Mouse (Mus musculus) heart, adult 2 months (tissue): ENCODE data around the gene Bloc1s2. TPM values are rescaled to one million over a fixed set of nuclear protein-coding genes. Genes with fewer than 3 reads are reported as not detected.
"Not testable (repeated sequence)": the region's sequence is repeated elsewhere in the genome, so short reads cannot be mapped to it uniquely, and the experiment has no call there.

ENCODE experiments used
- DNase-seq, 2 experiments: peaks; one replicate each; pipeline ENCODE4 v3.0.0; 2021
- H3K27ac ChIP-seq: fragments of 200-600 bp; 2 replicates; pipeline ENCODE4 v1.8.1; 2022
- H3K27me3 ChIP-seq: fragments of 200-500 bp; 2 replicates; pipeline ENCODE4 v1.6.1; 2012; ENCODE audit warnings: mild to moderate bottlenecking, low read length, inconsistent platforms, mixed read lengths; ENCODE audit not compliant: control insufficient read depth, insufficient read depth
- H3K36me3 ChIP-seq: fragments of 200-500 bp; 2 replicates; pipeline ENCODE4 v1.6.1; 2012; ENCODE audit warnings: low read length, inconsistent platforms; ENCODE audit not compliant: control insufficient read depth, insufficient read depth
- H3K4me1 ChIP-seq: fragments of 200-500 bp; 2 replicates; pipeline ENCODE4 v1.6.1; 2011; ENCODE audit warnings: low read length; ENCODE audit not compliant: control insufficient read depth, insufficient read depth
- H3K4me3 ChIP-seq: fragments of 200-600 bp; 2 replicates; pipeline ENCODE4 v1.8.1; 2022
- H3K79me2 ChIP-seq: fragments of 200-500 bp; replicated peaks from 2 replicates; pipeline ENCODE4 v1.6.1; 2012; ENCODE audit warnings: mild to moderate bottlenecking, inconsistent platforms, low read length, moderate library complexity, mixed read lengths; ENCODE audit not compliant: control insufficient read depth, insufficient read depth
- H3K9ac ChIP-seq: fragments of 200-500 bp; 2 replicates; pipeline ENCODE4 v1.6.1; 2012; ENCODE audit warnings: low read depth, mild to moderate bottlenecking, control low read depth, inconsistent platforms, low read length, mixed read lengths
- CTCF ChIP-seq: fragments of 200-600 bp; IDR thresholded peaks from 2 replicates; pipeline ENCODE4 v1.8.1; 2022; ENCODE audit warnings: antibody characterized with exemption, mild to moderate bottlenecking, moderate library complexity
- EP300 ChIP-seq: fragments of 200-500 bp; IDR thresholded peaks from 2 replicates; pipeline ENCODE4 v1.6.1; 2011; ENCODE audit warnings: low read depth, low read length, control low read depth; ENCODE audit not compliant: insufficient read depth
- POLR2A ChIP-seq: fragments of 200-500 bp; IDR thresholded peaks from 2 replicates; pipeline ENCODE4 v1.6.1; 2011; ENCODE audit warnings: mild to moderate bottlenecking, low read depth, low read length, control low read depth; ENCODE audit not compliant: insufficient read depth
- WGBS: fragments of 180-500 bp; shearing (Covaris S2); methylation state at CpG from one replicate; pipeline ENCODE4 v1.1.7; 2018; 5-methylcytosine and 5-hydroxymethylcytosine counted together
- intact Hi-C: fragments of 180-260 bp; cut with DNase I; formaldehyde crosslinking; loops from one replicate; pipeline ENCODE4 v1.15.1; 2025
- polyA plus RNA-seq: library from polyadenylated mRNA; depleted of rRNA; stranded (reverse); fragments of >200 nt; gene quantifications from 2 replicates; pipeline ENCODE4 v1.2.3, GENCODE M21; 2012
- total RNA-seq, 2 experiments: library from RNA; stranded (reverse); gene quantifications; 2 replicates each; pipeline ENCODE4 v1.2.3; 2021

Gene Bloc1s2
- total and polyA plus RNA-seq, 3 experiments: 14.7 to 16.6 (median 15.1) TPM

DNA sequence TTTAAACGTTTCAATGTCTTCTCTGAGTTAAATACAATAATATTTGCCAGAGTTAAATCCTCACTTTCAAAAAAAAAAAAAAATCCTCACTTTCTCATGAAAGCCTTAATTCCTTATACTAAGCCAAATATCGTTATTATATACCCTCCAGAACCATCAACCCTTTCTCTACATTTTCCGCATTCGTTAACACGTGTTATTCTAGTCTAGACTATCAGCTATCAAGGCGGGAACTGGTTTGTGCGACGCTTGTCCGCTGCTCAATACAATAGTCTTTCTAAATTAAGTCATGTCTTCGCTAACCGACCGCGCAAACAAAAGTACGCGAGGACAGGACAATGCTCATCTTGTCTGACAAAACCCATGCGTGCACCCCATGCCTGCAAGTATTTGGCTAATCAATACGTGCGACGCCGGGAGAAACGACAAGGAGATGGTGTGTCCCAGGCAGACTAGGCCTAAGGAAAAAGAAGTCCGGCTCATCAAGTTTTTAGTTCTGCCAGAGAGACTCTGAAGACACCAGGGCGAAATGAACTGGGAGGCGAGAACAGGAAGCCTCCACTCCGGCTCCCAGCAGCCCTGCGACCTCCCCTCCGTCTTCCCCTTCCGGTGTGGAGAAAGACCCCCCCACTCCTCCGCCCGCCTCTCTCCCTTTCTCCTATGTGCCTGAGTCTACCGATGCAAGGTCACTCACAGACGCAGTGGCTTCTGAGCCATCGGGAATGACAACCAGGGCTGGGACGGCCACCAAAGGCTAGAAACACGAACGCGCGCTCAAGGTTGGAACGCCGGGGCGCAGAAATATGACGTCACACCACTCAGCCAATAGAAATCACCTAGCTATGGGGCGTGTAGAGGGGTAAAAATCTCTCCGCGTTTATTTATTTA is 10.9 kb downstream of the Bloc1s2 start, which contains the start of gene Cwf19l1:
Gene Cwf19l1, minus strand, starts transcription at position 805 of the 888 bp plus-strand sequence.
- DNase-seq: peak; percentile 88
- TF ChIP-seq CTCF (no peak), POLR2A (peak; percentile 64)
- Histone ChIP-seq H3K36me3 (peaks cover 3% of the 10 kb centered on the region; the same call in 1 of the 2 replicates), H3K79me2 (no peaks in the 10 kb centered on the region; the same call in 1 of the 2 replicates), H3K4me3 (peak within 1 kb of the TSS; percentile 76), H3K4me1 (no peaks in the 10 kb centered on the region), H3K27ac (peak within 1 kb of the TSS; percentile 85), H3K9ac (peak within 1 kb of the TSS; percentile 75), H3K27me3 (no peaks in the 10 kb centered on the region)
- intact Hi-C loops: loop anchor here (2.0 kb wide), 1 partner anchor 29 kb away; the partner anchor contains the start of gene Chuk
- WGBS: under 1% methylated on average over 45 of the region's 45 CpGs

DNA sequence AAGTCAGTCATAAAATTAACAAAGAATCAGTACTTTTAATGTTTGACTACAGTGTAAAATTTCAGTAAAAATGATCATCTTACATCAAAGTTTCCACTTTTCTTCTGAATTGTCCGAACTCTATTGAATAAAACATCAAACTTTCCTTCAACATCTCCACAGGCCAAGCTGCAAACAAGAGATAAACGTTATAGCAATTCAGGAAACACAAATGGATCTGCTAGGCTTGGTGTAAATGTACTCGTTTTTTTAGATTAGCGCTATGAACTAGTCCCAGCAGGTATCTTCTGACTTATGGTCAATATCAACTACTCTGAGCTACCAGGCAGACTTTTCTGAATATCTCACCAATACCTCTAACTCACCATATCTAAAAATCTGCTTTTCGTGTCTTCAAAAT is 13.3 kb downstream of the Bloc1s2 start:
- TF ChIP-seq CTCF (no peak), EP300 (no peak), POLR2A (no peak)
- intact Hi-C loops: no loop called here
- H3K4me3 ChIP-seq: no peak overlapping the region

DNA sequence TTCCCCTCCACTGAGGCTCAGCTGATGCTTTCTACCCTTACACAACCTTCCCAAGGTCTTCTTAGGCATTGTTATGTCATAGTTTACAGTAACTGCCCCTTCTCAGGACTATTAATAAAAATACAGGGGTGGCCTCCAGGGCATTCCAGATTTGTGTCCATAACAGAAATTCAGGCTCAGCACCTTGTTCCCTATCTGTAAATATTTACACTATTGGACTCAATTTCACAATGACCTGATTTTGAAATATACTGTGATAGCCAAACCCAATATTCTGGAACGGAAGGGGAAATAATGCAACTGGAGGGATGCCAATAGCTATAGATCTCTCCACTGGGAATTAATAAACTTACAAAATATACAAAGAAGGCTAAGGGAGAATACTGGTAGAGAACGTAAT is 17.7 kb downstream of the Bloc1s2 start:
- Histone ChIP-seq H3K36me3 (no peaks in the 10 kb centered on the region; the same call in 1 of the 2 replicates), H3K9ac (no peak overlapping the region), H3K27me3 (no peaks in the 10 kb centered on the region), H3K4me1 (no peaks in the 10 kb centered on the region), H3K4me3 (no peak overlapping the region), H3K27ac (no peak overlapping the region), H3K79me2 (no peaks in the 10 kb centered on the region)
- no peak for DNase-seq
- intact Hi-C loops: no loop called here
- 75% methylated on average over 2 of the region's 2 CpGs for WGBS
- TF ChIP-seq POLR2A (no peak), EP300 (no peak), CTCF (no peak)

More for the DNA sequence above, 13.3 kb downstream of the Bloc1s2 start:
- Histone ChIP-seq H3K27ac (no peak overlapping the region), H3K36me3 (peaks cover 3% of the 10 kb centered on the region; the same call in 1 of the 2 replicates), H3K9ac (no peak overlapping the region), H3K79me2 (no peaks in the 10 kb centered on the region; the same call in 1 of the 2 replicates), H3K4me1 (no peaks in the 10 kb centered on the region), H3K27me3 (no peaks in the 10 kb centered on the region)
- 83% methylated on average over 5 of the region's 5 CpGs for WGBS
- no peak for DNase-seq

DNA sequence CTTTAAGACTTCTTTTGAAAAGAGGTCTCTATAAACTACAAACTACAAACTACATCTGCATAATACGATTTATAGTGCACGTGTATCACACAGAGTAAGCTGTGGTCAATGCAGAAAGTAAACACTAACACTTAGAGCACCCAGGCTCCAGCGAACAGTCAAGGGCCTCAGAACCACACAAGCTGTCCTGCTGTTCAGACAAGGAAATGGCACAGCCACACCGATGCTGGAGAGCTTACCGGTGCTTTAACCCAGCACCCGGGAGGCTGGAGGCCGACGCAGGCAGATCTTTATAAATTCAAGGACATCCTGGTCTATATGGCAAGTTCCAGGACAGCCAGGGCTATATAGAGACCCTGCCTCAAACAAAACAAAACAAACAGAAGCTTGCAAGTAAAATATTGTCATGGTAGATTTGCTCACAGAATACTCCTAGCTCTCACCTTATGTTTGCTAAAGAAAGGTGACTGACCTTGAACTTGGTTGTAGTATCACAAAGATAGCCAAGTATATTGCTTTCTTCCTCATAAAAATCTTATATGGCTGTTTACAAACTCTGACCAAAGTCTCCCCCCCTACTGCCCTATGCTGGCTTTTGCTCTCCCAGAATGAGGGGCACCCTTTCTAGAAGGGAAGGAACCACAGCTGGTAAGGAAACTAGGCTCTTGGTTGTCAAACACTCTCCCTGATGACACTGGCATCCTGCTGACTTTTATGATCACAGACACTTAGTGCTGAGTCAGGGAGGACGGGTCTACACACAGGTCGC is 18.3 kb downstream of the Bloc1s2 start:
- Histone ChIP-seq H3K27ac (no peak overlapping the region), H3K36me3 (no peaks in the 10 kb centered on the region; the same call in 1 of the 2 replicates), H3K9ac (no peak overlapping the region), H3K79me2 (no peaks in the 10 kb centered on the region), H3K4me3 (no peak overlapping the region), H3K27me3 (no peaks in the 10 kb centered on the region), H3K4me1 (no peaks in the 10 kb centered on the region)
- WGBS: 94% methylated on average over 10 of the region's 10 CpGs
- DNase-seq: no peak
- intact Hi-C loops: no loop called here
- TF ChIP-seq EP300 (no peak), POLR2A (no peak), CTCF (no peak)

DNA sequence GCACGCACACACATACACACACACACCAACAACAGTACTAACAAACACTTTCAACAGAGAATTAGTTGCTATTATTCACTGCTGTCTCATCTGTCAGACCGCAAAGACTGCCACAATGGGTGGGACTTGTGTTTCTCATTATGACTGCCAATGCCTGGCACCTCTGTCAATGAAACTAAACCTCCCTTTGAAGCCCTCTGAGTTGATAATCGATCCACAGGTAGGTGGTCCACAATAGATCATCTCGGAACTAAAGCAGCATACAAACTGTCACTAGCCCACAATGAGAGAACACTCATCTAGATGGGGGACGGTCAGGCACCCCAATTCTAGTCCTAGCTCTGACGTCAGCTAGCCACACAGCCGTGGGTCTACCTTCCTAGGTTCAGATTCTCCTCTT is 25.1 kb downstream of the Bloc1s2 start:
- Histone ChIP-seq H3K36me3 (no peaks in the 10 kb centered on the region; the same call in 1 of the 2 replicates), H3K9ac (no peak overlapping the region), H3K4me3 (no peak overlapping the region), H3K27me3 (no peaks in the 10 kb centered on the region), H3K27ac (no peak overlapping the region), H3K79me2 (no peaks in the 10 kb centered on the region), H3K4me1 (no peaks in the 10 kb centered on the region)
- intact Hi-C loops: no loop called here
- TF ChIP-seq EP300 (no peak), CTCF (no peak), POLR2A (no peak)
- 96% methylated on average over 7 of the region's 7 CpGs for WGBS
- no peak for DNase-seq

DNA sequence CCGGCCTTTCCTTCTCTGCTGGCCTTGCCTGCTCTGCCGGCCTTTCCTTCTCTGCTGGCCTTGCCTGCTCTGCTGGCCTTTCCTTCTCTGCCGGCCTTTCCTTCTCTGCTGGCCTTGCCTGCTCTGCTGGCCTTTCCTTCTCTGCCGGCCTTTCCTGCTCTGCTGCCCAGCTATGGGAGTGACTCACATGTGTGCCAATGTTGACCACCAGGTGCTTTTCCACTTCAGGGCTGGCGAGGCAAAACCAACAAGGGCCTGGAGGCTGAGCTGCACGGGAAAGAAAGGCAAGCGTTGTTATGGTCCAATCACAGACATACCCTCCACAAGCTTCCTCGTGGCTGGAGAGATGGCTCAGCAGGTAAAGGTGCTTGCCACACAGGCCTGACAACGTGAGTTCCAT is 25.6 kb downstream of the Bloc1s2 start:
- H3K36me3 ChIP-seq: not testable (repeated sequence)

More for the DNA sequence above, 25.6 kb downstream of the Bloc1s2 start:
- DNase-seq, H3K4me1 ChIP-seq, intact Hi-C loops, H3K79me2 ChIP-seq, H3K4me3 ChIP-seq, H3K27me3 ChIP-seq, H3K27ac ChIP-seq, H3K9ac ChIP-seq: not testable (repeated sequence)
- 93% methylated on average over 9 of the region's 9 CpGs for WGBS
